Mouse (Mus musculus) cerebellum, adult 11 months (tissue): ENCODE measurements around the gene Echs1.
"Not testable (repeated sequence)": the region's sequence is repeated elsewhere in the genome, so short reads cannot be mapped to it uniquely, and the experiment has no call there.

Experiments used
- DNase-seq: peaks from one replicate; pipeline ENCODE4 v3.0.0; 2022

Gene Echs1

DNA sequence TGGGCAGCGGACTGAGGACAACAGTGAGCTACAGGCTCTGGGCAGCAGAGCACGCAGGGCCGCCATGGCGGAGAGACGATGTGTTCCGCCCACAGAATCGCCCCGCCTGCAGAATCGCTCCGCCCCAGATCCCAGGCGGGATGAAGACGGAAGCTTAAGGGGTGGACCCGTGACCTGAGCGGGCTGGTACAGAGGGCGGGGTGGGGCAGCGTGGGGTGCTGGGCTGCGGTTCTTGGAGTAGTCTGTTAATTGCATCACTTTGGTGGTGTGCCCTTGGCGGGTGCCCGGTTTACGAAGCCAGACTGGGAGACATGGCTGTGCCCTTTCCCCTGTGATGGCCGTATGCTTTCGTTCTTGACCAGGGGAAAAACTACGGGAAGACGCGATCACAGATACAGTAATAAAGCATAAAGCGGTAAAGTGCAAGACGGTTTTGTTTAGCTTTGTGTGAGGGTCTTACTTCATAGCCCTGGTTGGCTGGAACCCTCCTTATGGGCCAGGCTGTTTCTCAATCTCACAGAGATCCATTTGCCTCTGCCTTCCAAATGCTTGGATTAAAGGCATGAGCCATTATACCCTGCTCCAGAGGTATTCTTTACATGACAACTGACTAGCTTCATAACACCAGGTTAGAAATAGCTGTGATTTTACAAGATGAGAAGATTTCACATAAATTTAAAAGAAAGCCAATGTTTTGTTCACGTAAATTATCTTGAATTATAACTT is at the start of gene Echs1:
Gene Echs1, minus strand, starts transcription at position 148 of the 726 bp plus-strand sequence.
- DNase-seq, result peak; percentile 81

DNA sequence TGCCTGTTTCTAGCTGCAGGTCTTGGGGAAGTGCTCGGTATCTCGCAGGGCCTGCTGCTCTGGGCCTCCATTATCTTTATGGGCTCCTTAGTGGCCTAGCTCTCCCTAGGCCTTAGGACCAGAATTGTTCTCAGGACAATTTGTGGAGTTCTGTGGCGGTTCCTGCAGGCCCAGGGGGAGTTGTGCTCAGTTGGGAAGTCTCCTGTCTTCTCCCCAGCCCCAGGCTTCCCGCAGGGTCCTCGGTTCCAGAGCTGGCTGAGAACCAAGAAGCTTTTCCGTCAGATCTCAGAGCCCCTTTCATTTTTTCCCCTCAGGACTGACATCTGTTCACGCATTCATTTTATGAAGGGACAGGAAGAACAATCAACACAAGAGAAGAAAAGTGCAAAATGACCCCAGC is 48.4 kb upstream of the Echs1 start, which contains the start of gene Olfr522:
Gene Olfr522, minus strand, starts transcription at position 101 of the 400 bp plus-strand sequence.
- DNase-seq, result no peak

DNA sequence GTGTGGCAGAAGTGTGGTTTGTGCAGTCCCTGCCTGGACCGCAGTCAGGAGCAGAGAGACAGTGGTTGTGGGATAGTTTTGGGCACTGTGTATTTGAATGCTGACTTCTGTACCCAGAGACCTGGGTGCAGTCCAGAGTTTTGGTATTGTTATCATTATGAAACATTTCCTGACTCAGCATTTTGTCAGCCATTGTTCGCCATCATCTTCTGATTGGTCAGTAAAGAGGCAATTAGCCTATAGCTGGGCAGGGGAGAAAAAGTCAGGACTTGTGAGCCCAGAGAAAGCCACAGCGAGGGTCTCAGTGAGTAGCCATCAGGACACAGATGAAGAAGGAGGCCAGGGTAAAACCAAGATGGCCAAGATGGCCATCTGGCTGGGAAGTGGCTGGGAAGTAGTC is 44.1 kb upstream of the Echs1 start:
- DNase-seq, result no peak

DNA sequence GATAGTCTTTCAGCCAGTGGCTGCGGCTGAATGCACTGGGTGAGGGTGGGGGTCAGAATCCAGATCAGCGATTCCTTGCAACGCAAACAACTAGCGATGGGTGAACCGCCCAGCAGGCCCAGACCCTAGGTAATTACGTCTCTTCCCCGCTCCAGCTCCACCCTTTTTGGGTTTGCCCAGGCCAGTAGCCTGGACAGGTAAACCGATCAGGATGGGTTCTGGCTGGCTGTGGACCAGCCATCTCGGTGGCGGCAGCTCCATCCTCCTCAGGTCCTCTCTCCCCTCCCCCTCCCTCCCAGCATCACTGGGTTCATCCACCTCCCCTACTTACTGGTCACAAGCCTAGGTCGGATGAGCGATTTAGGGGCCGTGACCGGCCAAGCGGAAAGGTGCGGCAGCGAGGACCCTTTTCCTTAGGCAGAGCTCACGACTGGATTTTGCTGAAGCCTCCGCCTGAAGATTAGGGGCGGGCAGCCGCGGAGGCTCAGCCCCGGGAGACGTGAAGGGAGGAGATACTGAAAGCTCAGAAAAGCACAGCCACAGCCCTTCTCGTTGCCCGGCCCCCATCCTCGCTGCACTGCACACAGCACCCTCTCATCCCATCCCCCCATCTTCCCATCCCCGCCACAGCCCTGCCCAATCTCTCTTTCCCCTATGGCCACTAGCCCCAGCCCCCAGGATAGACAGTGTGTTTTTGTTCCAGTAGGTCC is 38.1 kb upstream of the Echs1 start, which contains the start of gene Sprn:
Gene Sprn, minus strand, starts transcription at position 660 of the 710 bp plus-strand sequence.
- DNase-seq, result peak; percentile 64

DNA sequence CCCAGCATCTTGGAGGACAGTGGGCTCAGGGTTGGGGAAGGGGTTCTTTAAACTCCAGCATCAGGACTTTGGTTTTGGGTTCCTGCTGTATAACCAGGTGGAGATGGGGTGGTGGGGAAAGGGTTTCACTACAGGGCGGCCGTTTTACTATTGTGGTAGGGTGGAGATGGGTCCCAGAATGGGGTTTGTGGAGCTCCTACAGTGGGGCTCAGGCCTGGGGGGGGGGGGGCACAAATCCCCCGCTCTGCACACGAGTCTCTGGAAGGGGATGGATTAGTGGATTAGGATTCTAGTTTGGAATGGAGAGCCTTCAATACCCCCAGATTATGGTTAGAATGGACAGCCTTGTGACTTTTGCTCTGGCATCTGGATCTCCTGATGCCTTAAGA is 37.5 kb upstream of the Echs1 start:
- no peak for DNase-seq

- DNase-seq, result peak; percentile 61
Observed at GRCm38 (mm10) chr7:140153383-140153782, 37.1 kb upstream of the Echs1 start.

GRCm38 (mm10) chr7:140144550-140144949 is 28.3 kb upstream of the Echs1 start:
- DNase-seq, result no peak

DNA sequence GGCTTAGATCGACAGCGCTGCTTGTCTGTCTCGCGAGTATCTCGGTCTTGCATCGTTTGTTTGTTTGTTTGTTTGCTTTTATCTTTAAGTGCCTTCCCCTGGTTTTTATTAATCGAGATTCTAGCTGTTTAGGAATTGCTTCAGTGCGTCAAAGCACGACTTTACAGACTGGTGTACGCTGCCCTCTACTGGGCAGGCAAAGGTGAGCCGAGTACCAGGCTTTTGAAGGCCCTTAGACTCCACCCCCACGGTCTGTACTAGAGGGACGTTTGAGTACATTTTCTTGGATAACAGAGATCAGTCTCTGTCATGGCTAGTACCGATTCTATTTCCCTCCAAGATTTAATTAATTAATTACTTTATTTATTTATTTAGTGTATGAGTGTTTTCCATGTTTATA is 25.1 kb upstream of the Echs1 start:
- DNase-seq, result peak; percentile 65

GRCm38 (mm10) chr7:140138021-140138310 is 21.7 kb upstream of the Echs1 start:
- DNase-seq, result no peak

DNA sequence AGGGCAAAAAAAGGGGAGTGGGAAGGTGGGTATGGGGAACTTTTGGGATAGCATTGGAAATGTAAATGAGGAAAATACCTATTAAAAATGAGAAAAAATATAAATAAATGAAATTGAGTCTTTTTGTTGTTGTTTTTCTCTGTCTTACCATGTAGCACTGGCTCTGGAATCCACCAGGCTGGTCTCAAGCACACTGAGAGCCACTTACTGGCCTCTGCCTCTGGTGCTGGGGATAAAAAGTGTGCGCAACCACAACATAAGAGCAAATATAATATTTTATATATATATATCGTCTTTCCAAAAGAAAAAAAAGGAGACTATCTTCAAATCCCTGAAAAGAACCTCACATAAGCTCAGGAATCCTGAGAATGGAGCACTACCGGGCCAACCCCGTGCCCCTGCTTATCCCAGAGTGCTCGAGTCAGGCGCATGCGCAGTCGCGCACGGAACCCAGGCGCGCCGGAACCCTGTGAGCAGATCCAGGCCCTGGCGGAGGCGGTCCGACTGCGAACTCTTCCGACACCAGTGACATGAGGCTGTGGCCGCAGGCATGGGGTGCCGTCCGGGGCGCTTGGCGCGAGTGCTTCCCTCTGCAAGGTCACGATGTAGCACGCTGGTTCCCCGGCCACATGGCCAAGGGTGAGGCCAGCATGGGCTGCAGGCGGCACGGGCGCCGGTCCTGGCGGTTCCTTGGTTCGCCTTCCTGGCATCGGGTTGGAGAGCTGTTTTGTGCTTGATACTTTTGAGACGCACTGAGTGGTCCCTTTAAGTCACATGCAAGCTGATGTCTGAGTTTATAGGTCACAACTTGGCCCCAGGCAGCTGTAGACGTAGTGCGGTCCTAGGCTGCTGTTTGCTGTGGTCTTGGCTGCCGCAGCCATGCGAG is 21.1 kb upstream of the Echs1 start, which contains the start of gene Mtg1:
Gene Mtg1, plus strand, starts transcription at position 430 of the 886 bp plus-strand sequence.
- peak; percentile 97 for DNase-seq

- no peak for DNase-seq
Observed at GRCm38 (mm10) chr7:140135106-140135770, 19.0 kb upstream of the Echs1 start.

- not testable (repeated sequence) for DNase-seq
Observed at GRCm38 (mm10) chr7:140134033-140134432, 17.8 kb upstream of the Echs1 start.

DNA sequence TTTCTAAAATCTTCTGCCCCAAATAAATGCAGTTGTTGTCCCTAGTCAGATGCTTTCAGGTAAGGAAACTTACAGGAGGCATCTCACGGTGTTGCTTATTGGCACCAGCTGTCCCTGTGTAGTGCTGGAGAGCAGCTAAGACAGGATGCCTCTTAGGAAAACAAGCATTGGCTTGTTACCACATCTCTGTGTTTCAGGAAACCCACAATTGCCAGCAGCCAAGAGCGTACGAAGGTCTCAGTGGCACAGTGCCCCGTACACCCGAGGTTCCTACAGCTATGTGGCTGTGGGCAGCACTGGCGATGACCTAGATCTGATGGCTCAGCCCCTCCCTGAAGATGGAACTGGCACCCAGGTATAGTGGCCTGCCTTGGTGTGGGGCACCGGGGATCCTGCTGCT is 15.9 kb upstream of the Echs1 start:
- DNase-seq, result not testable (repeated sequence)

DNA sequence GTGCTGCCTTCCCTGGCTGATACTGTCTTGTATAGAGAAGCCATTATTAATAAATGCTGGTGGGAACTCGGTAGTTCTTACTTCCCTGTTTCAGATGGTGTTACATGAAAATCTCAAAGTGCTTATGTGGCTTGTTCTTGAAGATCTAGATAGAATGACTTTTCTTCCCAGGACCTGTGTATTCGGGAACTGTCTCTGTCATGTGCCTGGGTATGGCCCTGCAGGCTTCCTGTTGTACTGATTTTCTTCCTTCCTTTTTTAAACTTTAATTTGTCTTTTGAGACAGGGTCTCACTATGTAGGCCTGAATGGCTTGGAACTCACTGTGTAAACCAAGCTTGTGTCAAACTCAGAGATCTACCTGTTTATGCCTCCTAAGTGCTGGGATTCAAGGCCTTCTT is 11.6 kb upstream of the Echs1 start:
- DNase-seq, result no peak

GRCm38 (mm10) chr7:140126934-140127333 is 10.7 kb upstream of the Echs1 start:
- DNase-seq, result no peak

DNA sequence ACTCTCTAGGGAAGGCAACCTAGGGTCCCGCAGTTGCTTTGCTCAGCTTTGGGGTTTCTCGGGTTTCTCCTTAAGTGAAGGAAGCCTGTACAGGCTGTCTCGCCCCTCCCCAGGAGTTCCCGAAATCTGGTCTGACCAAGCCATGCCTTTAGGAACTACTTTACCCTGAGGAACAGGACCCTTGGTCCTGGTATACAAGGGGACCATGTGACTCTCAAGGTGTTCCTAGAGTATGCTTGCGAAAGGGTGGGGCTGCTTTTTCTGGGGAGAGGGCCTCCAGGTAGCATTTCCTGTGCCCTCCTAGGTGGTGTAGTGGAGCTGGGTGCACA is 9.7 kb upstream of the Echs1 start:
- DNase-seq, result no peak

DNA sequence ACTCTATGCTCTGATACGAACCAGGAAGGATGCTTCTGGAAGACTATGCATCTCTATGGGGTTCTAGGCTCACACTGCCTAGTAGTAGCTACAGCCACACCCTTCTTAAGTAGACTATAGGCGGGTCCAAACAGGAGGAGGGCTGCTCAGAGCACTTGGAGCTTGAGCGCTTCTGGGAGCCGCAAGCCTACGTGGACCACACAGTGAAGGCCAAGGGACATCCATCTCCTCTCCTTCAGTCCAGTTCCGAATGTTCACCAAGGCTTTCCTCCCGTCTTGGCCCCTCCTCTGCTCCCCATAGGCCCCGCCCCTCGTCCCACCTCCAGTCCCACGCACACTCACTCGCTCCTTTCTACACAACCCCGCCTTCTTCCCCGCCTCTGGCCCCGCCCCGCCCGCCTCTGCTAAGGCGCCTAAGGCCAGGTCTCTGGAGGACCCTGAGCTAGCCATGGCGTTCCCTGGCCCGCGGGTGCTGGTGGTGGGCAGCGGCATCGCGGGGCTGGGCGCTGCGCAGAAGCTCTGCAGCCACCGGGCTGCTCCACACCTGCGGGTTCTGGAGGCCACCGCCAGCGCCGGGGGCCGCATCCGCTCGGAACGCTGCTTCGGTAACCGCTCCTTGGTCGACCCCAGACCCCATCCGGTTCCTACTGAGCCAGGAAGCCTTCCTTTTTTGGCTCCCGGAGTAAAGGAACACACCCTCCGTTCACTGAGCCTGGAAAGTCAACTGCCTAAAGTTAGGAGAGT is 9.2 kb upstream of the Echs1 start:
- DNase-seq, result peak; percentile 92

- no peak for DNase-seq
Observed at GRCm38 (mm10) chr7:140124382-140124781, 8.1 kb upstream of the Echs1 start.

- no peak for DNase-seq
Observed at GRCm38 (mm10) chr7:140122765-140123164, 6.5 kb upstream of the Echs1 start.

DNA sequence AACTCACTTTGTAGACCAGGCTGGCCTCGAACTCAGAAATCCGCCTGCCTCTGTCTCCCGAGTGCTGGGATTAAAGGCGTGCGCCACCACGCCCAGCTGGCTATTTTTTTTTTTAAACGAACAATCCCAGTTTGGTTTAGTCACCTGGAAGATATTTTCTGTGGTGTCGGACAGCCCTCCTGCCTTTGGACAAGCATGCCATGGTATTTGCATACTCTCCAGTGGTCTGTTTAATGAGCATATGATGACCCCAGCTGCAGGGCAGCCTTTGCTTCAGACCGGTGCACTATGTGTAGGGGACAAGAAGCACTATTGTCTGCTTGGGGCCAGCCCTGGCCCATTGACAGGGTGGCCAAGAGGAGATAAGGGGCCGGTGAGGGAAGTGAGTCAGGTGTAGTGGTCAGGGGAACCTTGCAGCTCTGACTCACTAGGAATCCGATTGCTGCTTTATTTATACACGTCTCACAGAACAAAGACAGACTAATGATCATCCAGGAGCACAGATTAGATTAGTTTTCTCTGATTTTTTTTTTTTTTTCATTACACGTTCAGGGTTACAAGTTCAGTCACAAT is 5.1 kb upstream of the Echs1 start:
- no peak for DNase-seq

GRCm38 (mm10) chr7:140120484-140120883 is 4.2 kb upstream of the Echs1 start:
- no peak for DNase-seq
